Mouse (Mus musculus) intestine, postnatal 0 days (tissue): ENCODE data around the gene Sec31a. TPM values are rescaled to one million over a fixed set of nuclear protein-coding genes. Genes with fewer than 3 reads are reported as not detected.

Experiments used
- ATAC-seq: fragments of 200-750 bp; cut with Nextera tagmentation; 2 replicates; pipeline ENCODE4 v1.8.0; 2017; ENCODE audit warnings: mild to moderate bottlenecking, moderate TSS enrichment, moderate library complexity
- H3K27ac ChIP-seq: fragments of 300-500 bp; sonication (generic); 2 replicates; pipeline ENCODE4 v1.5.1; 2014; ENCODE audit warnings: mild to moderate bottlenecking, low read depth, low read length, moderate library complexity
- H3K27me3 ChIP-seq: fragments of 300-500 bp; sonication (generic); replicated peaks from 2 replicates; pipeline ENCODE4 v1.6.1; 2014; ENCODE audit warnings: low read length, mixed read lengths; ENCODE audit not compliant: control insufficient read depth, insufficient read depth
- H3K36me3 ChIP-seq: fragments of 300-500 bp; sonication (generic); 2 replicates; pipeline ENCODE4 v1.6.1; 2014; ENCODE audit warnings: mild to moderate bottlenecking, moderate library complexity; ENCODE audit not compliant: control insufficient read depth, insufficient read depth
- H3K4me1 ChIP-seq: fragments of 300-500 bp; sonication (generic); replicated peaks from 2 replicates; pipeline ENCODE4 v1.6.1; 2014; ENCODE audit warnings: antibody characterized with exemption, low read length, mixed read lengths; ENCODE audit not compliant: control insufficient read depth, insufficient read depth
- H3K4me2 ChIP-seq: fragments of 300-500 bp; sonication (generic); replicated peaks from 2 replicates; pipeline ENCODE4 v1.6.1; 2014; ENCODE audit warnings: low read depth, mild to moderate bottlenecking, moderate library complexity
- H3K4me3 ChIP-seq: fragments of 300-500 bp; sonication (generic); 2 replicates; pipeline ENCODE4 v1.5.1; 2014; ENCODE audit warnings: low read depth, low read length
- H3K9ac ChIP-seq: fragments of 300-500 bp; sonication (generic); 2 replicates; pipeline ENCODE4 v1.6.1; 2014; ENCODE audit warnings: mild to moderate bottlenecking, low read depth, low read length
- H3K9me3 ChIP-seq: fragments of 300-500 bp; sonication (generic); 2 replicates; pipeline ENCODE4 v1.6.1; 2016; ENCODE audit warnings: mixed run types; ENCODE audit not compliant: control insufficient read depth
- CTCF ChIP-seq: sonication (generic); IDR thresholded peaks from 2 replicates; pipeline ENCODE4 v1.5.1; 2016; ENCODE audit warnings: low read depth, mild to moderate bottlenecking, control low read depth, antibody characterized with exemption, moderate library complexity
- WGBS: fragments of 180-500 bp; shearing (Covaris S2); extraction: QIAGEN DNeasy Blood & Tissue Kit; methylation state at CpG from one replicate; pipeline ENCODE4 v1.1.7; 2014; 5-methylcytosine and 5-hydroxymethylcytosine counted together
- polyA plus RNA-seq: library from polyadenylated mRNA; unstranded; fragments of >200 nt; fragmentation: Nextera tagmentation; extraction: Ambion mirVana; gene quantifications from 2 replicates; pipeline ENCODE4 v1.2.1, GENCODE M21; 2015

Sec31a gene
- polyA plus RNA-seq, 1 experiment from 2014 or later, result 230 TPM

GRCm38 (mm10) chr5:100378211-100378610, 37.8 kb downstream of the Sec31a start:
- ATAC-seq, result no peak
- H3K4me1 ChIP-seq, result peaks cover 2% of the 10 kb centered on the region; the same call in 1 of the 2 replicates
- no peak overlapping the region for H3K4me3 ChIP-seq
- H3K27ac ChIP-seq, result no peak overlapping the region
- H3K27me3 ChIP-seq, result no peaks in the 10 kb centered on the region
- no peak for TF ChIP-seq CTCF
- 91% methylated on average over 5 of the region's 5 CpGs for WGBS
- no peak overlapping the region for H3K4me2 ChIP-seq
- no peak overlapping the region for H3K9ac ChIP-seq
- H3K9me3 ChIP-seq, result no peaks in the 10 kb centered on the region
- H3K36me3 ChIP-seq, result peaks cover 88% of the 10 kb centered on the region

- peaks cover 2% of the 10 kb centered on the region; the same call in 1 of the 2 replicates for H3K4me1 ChIP-seq
- H3K27ac ChIP-seq, result no peak overlapping the region
- no peak for TF ChIP-seq CTCF
- peaks cover 87% of the 10 kb centered on the region for H3K36me3 ChIP-seq
- no peak overlapping the region for H3K4me3 ChIP-seq
- no peak overlapping the region for H3K4me2 ChIP-seq
- no peaks in the 10 kb centered on the region for H3K27me3 ChIP-seq
- ATAC-seq, result no peak
- no peaks in the 10 kb centered on the region for H3K9me3 ChIP-seq
- no peak overlapping the region for H3K9ac ChIP-seq
- 60% methylated on average over 2 of the region's 2 CpGs for WGBS
These were observed 38.7 kb downstream of the Sec31a start for GRCm38 (mm10) chr5:100377376-100377775.

GRCm38 (mm10) chr5:100374703-100375102, 41.3 kb downstream of the Sec31a start:
- WGBS, result 91% methylated on average over 2 of the region's 2 CpGs
- Histone ChIP-seq H3K9ac (no peak overlapping the region), H3K4me1 (no peaks in the 10 kb centered on the region; the same call in 1 of the 2 replicates), H3K9me3 (no peaks in the 10 kb centered on the region), H3K27me3 (no peaks in the 10 kb centered on the region), H3K4me3 (no peak overlapping the region), H3K27ac (peak overlapping the region; percentile 35; the same call in 1 of the 2 replicates), H3K4me2 (no peak overlapping the region), H3K36me3 (peaks cover 92% of the 10 kb centered on the region)
- ATAC-seq, result no peak
- no peak for TF ChIP-seq CTCF

GRCm38 (mm10) chr5:100373952-100374351, 42.1 kb downstream of the Sec31a start:
- H3K36me3 ChIP-seq, result peaks cover 89% of the 10 kb centered on the region
- H3K27ac ChIP-seq, result no peak overlapping the region
- H3K27me3 ChIP-seq, result no peaks in the 10 kb centered on the region
- WGBS, result 46% methylated on average over 5 of the region's 5 CpGs
- H3K4me2 ChIP-seq, result no peak overlapping the region
- no peaks in the 10 kb centered on the region; the same call in 1 of the 2 replicates for H3K4me1 ChIP-seq
- H3K9ac ChIP-seq, result no peak overlapping the region
- ATAC-seq, result peak; percentile 59
- peak; percentile 90 for TF ChIP-seq CTCF
- H3K9me3 ChIP-seq, result no peaks in the 10 kb centered on the region
- no peak overlapping the region for H3K4me3 ChIP-seq

- 48% methylated on average over 1 of the region's 1 CpGs for WGBS
- H3K4me1 ChIP-seq, result no peaks in the 10 kb centered on the region
- no peak for ATAC-seq
- no peak overlapping the region for H3K9ac ChIP-seq
- peaks cover 89% of the 10 kb centered on the region for H3K36me3 ChIP-seq
- H3K9me3 ChIP-seq, result no peaks in the 10 kb centered on the region
- no peaks in the 10 kb centered on the region for H3K27me3 ChIP-seq
- H3K4me2 ChIP-seq, result no peak overlapping the region
- no peak overlapping the region for H3K4me3 ChIP-seq
- peak; percentile 60 for TF ChIP-seq CTCF
- no peak overlapping the region for H3K27ac ChIP-seq
These were observed 45.1 kb downstream of the Sec31a start for GRCm38 (mm10) chr5:100370919-100371318.

- Histone ChIP-seq H3K27me3 (no peaks in the 10 kb centered on the region), H3K27ac (no peak overlapping the region)
- 92% methylated on average over 11 of the region's 11 CpGs for WGBS
These were observed 46.1 kb downstream of the Sec31a start for GRCm38 (mm10) chr5:100369825-100370459.

GRCm38 (mm10) chr5:100369093-100369492, 46.9 kb downstream of the Sec31a start:
- no peak overlapping the region for H3K4me2 ChIP-seq
- ATAC-seq, result no peak
- H3K27me3 ChIP-seq, result no peaks in the 10 kb centered on the region
- H3K36me3 ChIP-seq, result peaks cover 87% of the 10 kb centered on the region
- no peak overlapping the region for H3K27ac ChIP-seq
- no peaks in the 10 kb centered on the region for H3K9me3 ChIP-seq
- no peaks in the 10 kb centered on the region for H3K4me1 ChIP-seq
- no peak for TF ChIP-seq CTCF
- H3K9ac ChIP-seq, result no peak overlapping the region
- H3K4me3 ChIP-seq, result no peak overlapping the region
- WGBS, result 80% methylated on average over 6 of the region's 6 CpGs

More at GRCm38 (mm10) chr5:100369825-100370459, 46.1 kb downstream of the Sec31a start:
- Histone ChIP-seq H3K9ac (no peak overlapping the region), H3K9me3 (no peaks in the 10 kb centered on the region), H3K4me3 (no peak overlapping the region), H3K4me1 (no peaks in the 10 kb centered on the region), H3K36me3 (peaks cover 87% of the 10 kb centered on the region), H3K4me2 (no peak overlapping the region)
- TF ChIP-seq CTCF, result no peak
- ATAC-seq, result no peak
